Mouse (Mus musculus): ENCODE measurements around the gene Fank1. TPM values are rescaled to one million over a fixed set of nuclear protein-coding genes. Genes with fewer than 3 reads are reported as not detected.

Gene Fank1
- polyA plus RNA-seq (2015; fragmentation: Nextera tagmentation; extraction: Ambion mirVana), result 1.5 and 1.7 TPM in 2 replicates

DNA sequence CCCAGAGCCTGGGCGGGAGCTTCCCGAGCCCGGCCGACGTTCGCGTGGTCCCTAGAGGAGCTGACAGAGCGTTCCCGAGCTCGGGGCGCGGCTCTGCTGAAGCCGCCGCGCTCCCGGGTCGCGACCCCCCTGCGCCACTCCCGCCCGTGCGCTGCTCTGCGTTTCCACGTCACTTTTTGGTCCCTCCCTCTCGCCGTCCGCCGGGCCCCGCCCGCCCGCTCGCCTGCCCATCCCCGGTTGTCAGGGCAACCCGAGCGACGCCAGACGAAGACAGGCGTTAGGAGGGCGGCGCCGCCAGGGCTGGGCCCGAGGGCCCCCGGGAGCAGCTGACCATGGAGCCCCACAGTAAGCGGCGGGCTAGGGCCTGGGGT is at the start of gene Fank1:
Fank1 (plus strand) TSS at position 236 of the 371 bp plus-strand sequence.
- Histone ChIP-seq H3K4me3 (peak within 1 kb of the TSS; percentile 62), H3K4me2 (peak within 1 kb of the TSS; percentile 84), H3K36me3 (no peaks in the 10 kb centered on the region), H3K27me3 (0 out of 2 replicates have a peak, but pooled peaks cover 3% of the 10 kb centered on the region), H3K9ac (peak within 1 kb of the TSS; percentile 63), H3K4me1 (peaks cover 10% of the 10 kb centered on the region; the same call in 1 of the 2 replicates), H3K9me3 (no peaks in the 10 kb centered on the region), H3K27ac (no peak within 1 kb of the TSS)
- peak; percentile 95 for ATAC-seq (ENCODE audit: borderline replicate concordance, extremely low read depth, low FRiP score, low TSS enrichment)
- under 1% methylated on average over 45 of the region's 45 CpGs for WGBS

DNA sequence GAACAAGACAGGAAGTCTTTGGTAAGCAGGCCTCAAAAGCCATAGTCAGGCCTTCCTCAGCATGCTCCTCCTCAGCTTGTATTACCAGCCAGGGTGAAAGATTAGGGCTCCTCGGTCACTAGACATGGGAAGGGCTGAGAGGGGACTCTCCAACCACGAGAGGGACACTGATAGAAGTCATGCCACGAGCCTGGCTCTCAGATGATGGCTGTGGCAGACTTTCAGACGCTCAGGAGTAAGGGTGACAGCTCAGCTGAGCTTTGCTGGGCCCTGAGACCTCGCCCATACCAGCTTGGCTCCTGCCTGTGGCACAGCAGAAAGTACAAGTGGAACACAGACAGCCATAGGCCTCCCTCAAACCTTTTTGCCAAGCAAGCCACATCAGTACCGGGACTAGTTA is 49.6 kb upstream of the Fank1 start:
- Histone ChIP-seq H3K36me3 (peaks cover 18% of the 10 kb centered on the region), H3K9ac (no peak overlapping the region), H3K4me2 (no peak overlapping the region), H3K4me1 (no peaks in the 10 kb centered on the region), H3K27ac (no peak overlapping the region), H3K4me3 (no peak overlapping the region), H3K9me3 (no peaks in the 10 kb centered on the region), H3K27me3 (no peaks in the 10 kb centered on the region)
- 67% methylated on average over 6 of the region's 6 CpGs for WGBS
- ATAC-seq (ENCODE audit: borderline replicate concordance, extremely low read depth, low FRiP score, low TSS enrichment), result no peak

DNA sequence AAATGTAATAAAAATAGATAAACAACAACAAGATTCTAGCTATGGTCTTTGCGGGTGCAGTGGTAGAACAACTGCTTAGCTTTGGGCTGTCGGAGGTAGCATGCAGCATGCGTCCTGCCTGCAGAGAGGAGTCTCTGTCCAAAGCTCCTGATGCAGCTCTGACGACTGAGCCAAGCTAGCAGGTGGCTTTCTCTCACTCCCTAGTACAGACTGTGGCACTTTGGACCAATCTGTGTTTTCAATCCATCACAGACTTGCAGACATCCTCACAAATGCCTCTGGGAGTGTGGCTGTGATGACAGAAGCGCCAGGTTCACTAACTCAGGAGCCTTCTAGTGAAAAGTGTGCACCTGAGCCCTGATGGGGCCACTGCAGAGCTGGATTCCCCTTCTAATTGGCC is 47.3 kb upstream of the Fank1 start:
- Histone ChIP-seq H3K4me1 (no peaks in the 10 kb centered on the region), H3K4me3 (no peak overlapping the region), H3K9ac (no peak overlapping the region), H3K36me3 (0 out of 2 replicates have a peak, but pooled peaks cover 5% of the 10 kb centered on the region), H3K27ac (no peak overlapping the region), H3K9me3 (no peaks in the 10 kb centered on the region), H3K27me3 (no peaks in the 10 kb centered on the region), H3K4me2 (no peak overlapping the region)
- WGBS, result 77% methylated on average over 5 of the region's 5 CpGs
- ATAC-seq (ENCODE audit: borderline replicate concordance, extremely low read depth, low FRiP score, low TSS enrichment), result no peak

DNA sequence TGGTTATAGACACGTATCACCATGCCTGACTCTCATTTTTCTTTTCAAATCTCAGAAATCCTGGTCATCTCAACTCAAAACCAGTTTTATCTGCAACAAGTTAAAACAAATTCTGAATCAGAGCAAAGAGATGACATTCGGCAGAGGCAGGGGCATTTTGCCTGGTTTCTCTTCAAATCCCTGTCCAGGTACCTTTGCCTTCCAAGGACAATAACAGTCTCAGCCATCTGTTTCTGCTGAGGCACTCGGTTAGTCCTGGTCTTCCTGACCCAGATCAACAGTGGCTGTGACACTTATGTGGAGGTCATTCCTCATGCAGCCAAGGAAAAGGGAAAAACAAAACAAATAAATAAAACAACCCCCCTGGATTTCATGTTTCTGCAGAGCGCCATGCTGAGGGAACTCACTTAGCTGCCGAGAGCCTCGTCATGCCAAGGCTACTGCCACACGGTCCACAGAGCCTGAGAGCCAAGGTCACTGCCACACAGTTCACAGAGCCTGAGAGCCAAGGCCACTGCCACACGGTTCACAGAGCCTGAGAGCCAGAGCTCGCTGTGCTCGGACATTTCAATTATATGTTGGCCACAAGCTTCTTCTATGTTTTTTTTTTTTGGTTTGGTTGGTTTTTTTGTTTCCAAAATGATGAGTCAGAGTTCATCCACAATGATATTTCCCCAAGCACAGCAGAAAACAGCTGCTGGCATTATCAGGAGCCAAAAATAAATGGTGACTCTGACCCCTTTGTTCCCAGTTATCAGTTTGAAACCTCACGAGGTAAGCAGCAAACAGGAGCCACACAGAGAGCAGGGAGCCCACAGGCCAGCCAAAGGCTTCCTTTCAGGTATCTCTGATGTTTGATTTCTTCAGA is 46.1 kb upstream of the Fank1 start:
- Histone ChIP-seq H3K27ac (no peak overlapping the region), H3K4me1 (no peaks in the 10 kb centered on the region), H3K4me2 (no peak overlapping the region), H3K9ac (no peak overlapping the region), H3K9me3 (no peaks in the 10 kb centered on the region), H3K27me3 (no peaks in the 10 kb centered on the region), H3K36me3 (no peaks in the 10 kb centered on the region), H3K4me3 (no peak overlapping the region)
- ATAC-seq (ENCODE audit: borderline replicate concordance, extremely low read depth, low FRiP score, low TSS enrichment), result no peak
- 74% methylated on average over 11 of the region's 11 CpGs for whole genome bisulfite sequencing

DNA sequence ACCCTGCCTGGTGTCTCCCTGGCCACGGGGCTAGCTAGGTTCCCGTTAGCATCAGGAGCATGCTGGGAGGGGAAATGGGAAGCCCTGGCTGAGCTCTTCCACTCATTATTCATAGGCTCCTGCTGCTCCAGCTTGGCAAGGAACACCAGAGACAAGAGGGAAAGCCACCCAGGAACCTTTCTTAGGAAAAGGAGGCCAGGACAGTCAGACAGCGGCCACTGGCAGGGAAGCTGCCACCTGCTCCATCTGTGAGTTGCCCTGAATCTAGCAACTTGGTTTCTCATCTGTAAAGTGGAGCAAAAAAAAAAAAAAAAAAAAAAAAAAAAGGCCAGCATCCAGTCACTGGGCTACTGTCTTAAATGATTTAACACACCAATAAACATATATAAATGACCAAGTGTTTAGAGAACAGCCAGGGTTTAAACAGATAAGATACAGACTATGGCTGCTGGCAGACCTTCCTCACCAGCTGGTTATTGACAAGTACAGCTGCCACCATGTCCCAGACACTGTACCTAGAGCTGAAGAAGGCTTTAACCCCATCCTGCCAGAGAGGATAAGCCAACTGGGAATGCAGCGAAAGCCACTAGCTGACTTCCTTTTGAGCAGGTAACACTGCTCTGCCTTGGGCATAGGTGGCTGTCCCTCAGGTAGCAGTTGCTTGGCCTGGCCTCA is 44.6 kb upstream of the Fank1 start:
- Histone ChIP-seq H3K27me3 (no peaks in the 10 kb centered on the region), H3K27ac (no peak overlapping the region), H3K4me2 (no peak overlapping the region), H3K36me3 (no peaks in the 10 kb centered on the region), H3K9ac (no peak overlapping the region), H3K4me3 (no peak overlapping the region), H3K9me3 (no peaks in the 10 kb centered on the region), H3K4me1 (no peaks in the 10 kb centered on the region)
- ATAC-seq (ENCODE audit: borderline replicate concordance, extremely low read depth, low FRiP score, low TSS enrichment), result no peak
- WGBS, result 63% methylated on average over 4 of the region's 4 CpGs

DNA sequence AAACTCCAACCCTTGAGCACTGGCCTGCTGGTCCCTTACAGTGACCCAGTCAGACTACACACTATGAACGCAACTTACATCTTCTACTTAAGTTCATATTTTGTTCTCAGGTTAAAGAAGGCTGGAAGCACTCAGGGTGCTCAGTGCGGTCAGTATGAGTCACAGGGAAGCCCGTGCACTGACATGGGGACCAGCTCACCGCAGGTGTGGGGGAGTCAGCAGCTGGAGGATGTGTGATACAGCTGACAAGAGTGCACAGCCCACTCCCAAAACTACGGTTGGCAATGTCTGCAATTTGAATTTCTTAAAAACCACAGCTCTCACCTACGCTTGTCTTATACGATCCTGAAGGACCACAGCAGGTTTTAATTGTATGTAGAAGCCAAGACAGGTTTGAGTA is 36.1 kb upstream of the Fank1 start:
- Histone ChIP-seq H3K4me2 (no peak overlapping the region), H3K27me3 (no peaks in the 10 kb centered on the region), H3K4me1 (no peaks in the 10 kb centered on the region), H3K4me3 (no peak overlapping the region), H3K9me3 (no peaks in the 10 kb centered on the region), H3K9ac (no peak overlapping the region), H3K27ac (no peak overlapping the region), H3K36me3 (peaks cover 5% of the 10 kb centered on the region; the same call in 1 of the 2 replicates)
- ATAC-seq (ENCODE audit: borderline replicate concordance, extremely low read depth, low FRiP score, low TSS enrichment), result no peak
- WGBS, result 87% methylated on average over 7 of the region's 7 CpGs

DNA sequence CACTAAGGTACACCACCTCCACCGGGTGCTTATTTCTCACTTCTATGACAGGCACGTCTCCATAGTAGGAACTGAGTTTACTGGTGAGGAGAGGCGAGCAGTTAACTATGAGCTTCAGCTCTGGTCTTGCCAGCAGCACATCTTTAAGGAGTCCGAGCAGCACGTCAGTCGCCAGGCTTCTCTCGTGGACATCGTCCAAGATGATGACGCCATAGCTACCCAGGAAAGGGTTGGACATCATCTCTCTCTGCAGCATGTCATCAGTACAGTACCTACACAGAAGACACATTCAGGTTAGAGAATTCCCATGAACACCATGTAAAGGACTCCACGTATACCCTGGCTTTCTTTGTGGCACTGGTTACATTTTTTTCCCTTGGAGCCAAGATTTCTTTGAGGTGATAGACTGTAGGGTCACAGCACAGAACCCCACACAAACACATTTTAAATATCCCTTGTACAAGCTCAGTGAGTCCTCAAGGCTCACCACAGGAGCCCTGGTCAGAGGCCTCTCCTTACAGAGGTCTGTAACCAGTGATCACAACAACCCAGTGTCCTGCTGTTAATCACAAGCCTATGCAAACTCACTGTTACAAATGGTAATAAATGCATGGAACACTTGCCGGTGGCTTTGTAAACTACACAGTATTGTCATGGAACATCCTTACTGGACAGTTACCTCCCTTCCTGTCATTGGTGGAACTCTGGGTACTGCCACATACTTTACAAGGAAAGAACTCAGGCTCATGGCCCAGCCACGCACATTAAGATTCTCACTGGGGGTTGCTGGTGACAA is 33.9 kb upstream of the Fank1 start:
- Histone ChIP-seq H3K4me1 (no peaks in the 10 kb centered on the region), H3K9ac (no peak overlapping the region), H3K9me3 (no peaks in the 10 kb centered on the region), H3K27ac (no peak overlapping the region), H3K4me3 (no peak overlapping the region), H3K27me3 (no peaks in the 10 kb centered on the region), H3K4me2 (no peak overlapping the region), H3K36me3 (peaks cover 5% of the 10 kb centered on the region; the same call in 1 of the 2 replicates)
- no peak for ATAC-seq (ENCODE audit: borderline replicate concordance, extremely low read depth, low FRiP score, low TSS enrichment)
- 77% methylated on average over 12 of the region's 12 CpGs for WGBS

DNA sequence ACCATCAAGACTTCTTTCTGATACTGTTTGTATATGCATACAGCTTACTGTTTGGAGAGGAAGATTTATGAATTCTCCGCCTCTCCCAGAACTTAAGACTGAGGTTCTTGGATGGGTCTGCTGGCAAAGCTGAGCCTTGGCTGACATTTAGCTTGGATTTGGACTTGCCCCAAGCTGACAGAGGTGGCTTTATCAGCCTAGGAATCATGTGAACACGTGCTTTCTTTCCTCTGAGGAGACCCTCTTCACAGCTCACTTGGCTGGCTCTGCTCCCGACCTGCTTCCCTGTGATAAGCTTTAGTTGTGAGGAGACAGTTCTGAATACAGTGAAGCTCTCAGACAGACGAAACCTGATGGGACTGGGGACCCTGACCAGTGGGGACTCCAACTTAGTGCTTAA is 33.0 kb upstream of the Fank1 start:
- Histone ChIP-seq H3K36me3 (peaks cover 5% of the 10 kb centered on the region; the same call in 1 of the 2 replicates), H3K9ac (no peak overlapping the region), H3K4me1 (no peaks in the 10 kb centered on the region), H3K4me3 (no peak overlapping the region), H3K27ac (no peak overlapping the region), H3K4me2 (no peak overlapping the region), H3K9me3 (no peaks in the 10 kb centered on the region), H3K27me3 (no peaks in the 10 kb centered on the region)
- WGBS, result 25% methylated on average over 4 of the region's 4 CpGs
- no peak for ATAC-seq (ENCODE audit: borderline replicate concordance, extremely low read depth, low FRiP score, low TSS enrichment)

DNA sequence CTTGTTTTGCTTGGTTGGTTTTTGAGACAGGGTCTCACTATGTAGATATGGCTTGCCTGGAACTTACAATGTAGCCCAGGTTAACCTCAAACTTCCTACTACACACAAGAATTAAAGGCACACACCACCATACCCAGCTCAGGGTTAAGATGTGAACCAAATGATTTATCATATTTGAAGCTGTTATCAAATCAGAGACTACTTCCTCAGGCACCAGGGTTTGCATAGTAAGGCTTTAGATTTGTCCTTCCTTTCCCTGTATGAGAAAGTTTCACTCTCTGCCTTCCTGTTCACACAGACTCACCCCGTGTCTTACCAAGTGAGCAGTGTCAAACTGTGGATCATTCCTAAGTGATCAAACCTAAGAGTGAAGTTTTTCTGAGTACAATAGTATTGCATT is 32.5 kb upstream of the Fank1 start:
- H3K27ac ChIP-seq, result no peak overlapping the region
- H3K27me3 ChIP-seq, result no peaks in the 10 kb centered on the region
- no peak overlapping the region for H3K9ac ChIP-seq
- ATAC-seq (ENCODE audit: borderline replicate concordance, extremely low read depth, low FRiP score, low TSS enrichment), result no peak
- no peak overlapping the region for H3K4me2 ChIP-seq
- H3K4me3 ChIP-seq, result no peak overlapping the region
- H3K4me1 ChIP-seq, result no peaks in the 10 kb centered on the region
- peaks cover 5% of the 10 kb centered on the region; the same call in 1 of the 2 replicates for H3K36me3 ChIP-seq
- 60% methylated on average over 1 of the region's 1 CpGs for WGBS
- no peaks in the 10 kb centered on the region for H3K9me3 ChIP-seq

DNA sequence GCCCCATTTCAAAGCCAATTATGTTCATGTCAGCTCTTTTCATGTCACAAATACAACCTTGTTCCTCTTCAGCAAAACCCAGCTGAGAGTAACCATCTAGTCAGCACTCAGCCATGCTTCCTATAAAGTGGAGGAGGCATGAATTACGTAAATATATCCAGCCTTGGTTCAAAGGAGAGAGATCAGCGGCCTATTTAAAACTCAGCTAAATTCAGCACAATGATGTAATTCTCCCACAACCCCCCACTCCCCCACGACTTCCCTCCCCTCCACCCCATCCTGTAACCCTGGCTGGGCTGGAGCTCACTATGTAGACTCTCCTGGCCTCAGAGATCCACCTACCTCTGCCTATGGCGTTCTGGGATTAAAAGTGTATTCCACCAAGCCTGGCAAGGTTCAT is 32.0 kb upstream of the Fank1 start:
- no peak overlapping the region for H3K4me2 ChIP-seq
- H3K9ac ChIP-seq, result no peak overlapping the region
- no peaks in the 10 kb centered on the region for H3K27me3 ChIP-seq
- 28% methylated on average over 4 of the region's 4 CpGs for WGBS
- no peaks in the 10 kb centered on the region for H3K4me1 ChIP-seq
- ATAC-seq (ENCODE audit: borderline replicate concordance, extremely low read depth, low FRiP score, low TSS enrichment), result no peak
- no peak overlapping the region for H3K27ac ChIP-seq
- H3K4me3 ChIP-seq, result no peak overlapping the region
- H3K36me3 ChIP-seq, result peaks cover 5% of the 10 kb centered on the region; the same call in 1 of the 2 replicates
- no peaks in the 10 kb centered on the region for H3K9me3 ChIP-seq

DNA sequence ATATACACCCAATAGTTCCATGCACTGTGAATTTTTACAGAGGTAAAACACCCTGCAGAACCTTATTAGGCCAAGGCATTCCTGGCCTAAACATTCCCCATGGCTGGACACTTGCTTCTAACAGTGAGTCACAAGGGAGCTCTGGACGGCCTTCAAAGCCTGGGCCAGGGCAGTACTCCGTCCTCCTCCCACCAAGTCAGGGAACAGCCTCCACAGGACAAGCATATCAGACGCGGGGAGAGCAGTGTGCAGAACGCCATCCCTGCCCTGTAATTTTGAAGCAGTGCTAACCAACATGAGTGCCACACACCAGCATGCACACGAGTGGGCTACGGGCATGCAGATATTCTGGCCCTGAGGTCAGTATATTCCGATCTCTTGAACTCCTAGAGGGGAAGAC is 29.3 kb upstream of the Fank1 start:
- Histone ChIP-seq H3K27me3 (no peaks in the 10 kb centered on the region), H3K27ac (no peak overlapping the region), H3K4me3 (no peak overlapping the region), H3K9ac (no peak overlapping the region), H3K4me1 (0 out of 2 replicates have a peak, but pooled peaks cover 6% of the 10 kb centered on the region), H3K9me3 (no peaks in the 10 kb centered on the region), H3K36me3 (no peaks in the 10 kb centered on the region), H3K4me2 (no peak overlapping the region)
- WGBS, result 83% methylated on average over 8 of the region's 8 CpGs
- ATAC-seq (ENCODE audit: borderline replicate concordance, extremely low read depth, low FRiP score, low TSS enrichment), result no peak

Measured in lung, embryonic 15.5 days (tissue).